Mouse (Mus musculus) layer of hippocampus, adult 2 months (tissue): ENCODE measurements at regions not wholly inside any gene's neighbourhood (a gene's known extent, or its start where the extent isn't known, plus 50 kb on each side); places are given as distances from the start of the nearest gene placed in this dataset.
A peak's percentile ranks its signal among the peaks of the same experiment; 100 is the strongest.

Source experiments
- DNase-seq, 2 experiments: peaks; one replicate each; pipeline ENCODE4 v3.0.0; 2022; ENCODE audit warnings: low spot score in 2 of 2
- H3K27ac ChIP-seq: fragments of 200-600 bp; 2 replicates; pipeline ENCODE4 v1.8.1; 2022
- H3K4me3 ChIP-seq: fragments of 200-600 bp; 2 replicates; pipeline ENCODE4 v1.8.1; 2022; ENCODE audit warnings: mild to moderate bottlenecking
- CTCF ChIP-seq: fragments of 200-600 bp; conservative IDR thresholded peaks from 2 replicates; pipeline ENCODE4 v1.8.1; 2022; ENCODE audit warnings: antibody characterized with exemption, mild to moderate bottlenecking, moderate library complexity

DNA sequence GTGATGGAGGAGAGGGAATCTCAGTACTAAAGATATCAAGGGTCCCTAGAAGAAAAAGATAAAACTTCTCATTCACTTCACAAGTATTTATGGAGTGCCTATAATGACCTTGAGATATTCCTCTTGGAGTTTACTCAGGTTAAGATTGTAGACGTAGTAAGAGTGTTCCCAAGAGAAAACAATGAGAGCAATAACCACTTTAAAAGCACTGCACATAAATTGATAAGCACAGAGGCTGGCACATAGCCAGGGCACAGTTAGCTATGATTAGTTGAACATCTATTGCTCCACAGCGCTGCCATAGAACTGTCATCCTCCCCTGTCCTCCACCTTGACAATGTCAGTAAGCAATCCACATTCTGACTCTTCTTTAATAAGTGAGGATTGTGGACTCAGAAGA is 389.8 kb upstream of the Dynlrb2 start:
- TF ChIP-seq CTCF, result no peak
- H3K27ac ChIP-seq, result no peak overlapping the region
- no peak overlapping the region for H3K4me3 ChIP-seq
- DNase-seq, result peak in 1 of 2 experiments; percentile 11

DNA sequence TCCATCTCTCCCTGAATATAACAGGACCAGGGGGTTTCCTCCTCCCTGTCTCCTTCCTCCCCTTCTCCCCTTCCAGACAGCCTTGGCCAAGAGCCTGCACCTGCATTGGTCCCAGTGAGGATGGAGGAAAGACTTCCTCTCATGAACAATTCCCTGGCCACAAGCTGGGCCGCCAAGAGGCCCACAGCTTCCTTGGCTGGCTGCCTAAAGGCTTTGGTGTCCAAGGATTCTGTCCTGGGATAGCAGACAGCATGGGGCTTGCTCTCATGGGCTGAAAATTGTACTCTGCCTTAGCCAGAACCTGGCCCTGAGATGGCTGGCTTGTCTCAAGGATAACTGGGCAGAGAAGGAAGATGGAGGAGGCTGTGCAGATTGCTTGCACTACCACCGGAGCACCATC is 390.3 kb upstream of the Dynlrb2 start:
- Histone ChIP-seq H3K27ac (no peak overlapping the region), H3K4me3 (no peak overlapping the region)
- no peak for TF ChIP-seq CTCF
- no peak for DNase-seq

DNA sequence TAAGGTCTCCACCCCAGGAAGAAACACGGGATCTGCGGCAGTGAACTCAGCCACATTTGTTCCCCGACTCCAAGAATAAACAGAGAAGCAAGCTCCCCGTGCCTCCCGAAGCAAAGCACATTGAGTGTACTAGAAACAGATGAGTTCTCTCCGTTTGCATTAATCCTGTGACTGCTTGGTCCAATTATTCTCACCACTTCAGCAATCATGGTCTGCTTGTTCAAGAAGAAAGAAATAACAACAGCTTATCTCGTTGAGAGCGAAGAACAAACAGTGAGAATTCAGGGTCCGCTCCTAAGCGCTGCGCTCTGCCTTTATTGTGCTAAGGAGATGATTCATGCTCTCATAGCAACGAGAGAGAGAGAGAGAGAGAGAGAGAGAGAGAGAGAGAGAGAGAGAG is 393.6 kb upstream of the Dynlrb2 start:
- DNase-seq, result peak; percentile 14 to 16
- no peak for TF ChIP-seq CTCF
- no peak overlapping the region for H3K27ac ChIP-seq
- no peak overlapping the region; the same call in 1 of the 2 replicates for H3K4me3 ChIP-seq

DNA sequence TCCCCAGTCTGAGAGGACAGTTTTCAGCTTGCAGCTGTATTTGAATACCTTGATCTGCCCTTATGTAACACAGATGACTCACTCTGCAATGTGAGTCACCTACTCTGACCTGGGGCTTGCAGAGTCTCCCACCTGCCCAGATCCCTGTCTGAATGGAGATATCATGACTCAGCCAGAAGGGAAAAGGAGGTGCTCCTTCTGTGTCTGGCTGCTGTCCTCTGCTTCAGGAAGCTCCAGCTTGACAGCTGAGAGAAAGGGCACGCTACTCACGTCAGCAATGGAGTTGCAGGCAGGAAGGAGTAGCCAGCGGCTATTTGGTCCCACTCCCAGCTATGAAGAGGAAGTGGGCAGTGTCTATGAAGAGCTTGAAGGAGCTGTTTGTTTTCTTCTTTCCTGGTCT is 389.1 kb upstream of the Maf start:
- TF ChIP-seq CTCF, result no peak
- DNase-seq, result no peak
- Histone ChIP-seq H3K4me3 (no peak overlapping the region), H3K27ac (no peak overlapping the region)

DNA sequence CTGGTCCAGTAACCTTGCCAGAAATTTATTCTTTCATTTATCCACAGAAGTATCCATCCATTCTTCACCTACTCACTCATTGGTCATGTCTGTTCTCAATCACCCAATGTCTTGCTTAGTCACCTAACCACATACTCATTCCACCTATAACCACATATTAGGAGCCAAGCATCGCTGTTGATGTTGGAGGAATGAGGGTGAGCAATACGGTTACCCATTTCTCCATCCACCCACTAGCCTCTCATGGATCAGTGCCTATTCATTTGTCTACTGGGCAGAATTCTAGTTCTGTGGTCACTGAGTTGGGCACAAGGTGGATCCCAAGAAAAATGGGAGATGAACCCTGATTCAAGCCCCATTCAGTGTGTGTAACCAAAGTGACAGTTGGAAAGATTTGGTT is 375.6 kb upstream of the Maf start:
- no peak overlapping the region for H3K27ac ChIP-seq
- TF ChIP-seq CTCF, result no peak
- DNase-seq, result no peak
- no peak overlapping the region for H3K4me3 ChIP-seq

DNA sequence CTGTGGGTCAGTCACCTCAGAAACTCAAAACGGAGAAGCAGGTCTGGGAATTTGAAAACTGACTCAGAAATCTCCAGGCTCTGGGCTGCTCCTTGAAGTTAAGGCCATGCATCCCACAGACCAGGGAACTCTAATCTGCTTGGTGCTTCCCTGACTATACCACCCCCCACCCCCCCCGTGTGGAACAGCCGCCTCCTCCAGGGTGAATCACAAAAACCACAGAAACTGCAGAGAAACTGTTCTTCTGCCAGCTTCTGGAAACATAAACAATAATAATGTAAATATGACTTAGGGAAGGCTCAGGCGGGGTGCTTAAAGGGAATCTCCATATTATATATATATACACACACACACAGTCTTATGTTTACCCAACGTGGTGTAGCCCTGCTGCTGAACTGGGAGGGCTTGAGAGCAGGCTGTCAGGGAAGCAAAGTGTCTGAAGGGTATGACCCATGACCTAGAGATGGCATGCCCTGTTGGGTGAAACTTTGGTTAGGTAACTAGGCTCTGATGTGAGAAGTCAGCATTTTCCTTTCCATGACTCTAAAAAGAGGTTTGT is 371.3 kb upstream of the Maf start:
- Histone ChIP-seq H3K4me3 (no peak overlapping the region), H3K27ac (no peak overlapping the region)
- no peak for DNase-seq
- no peak for TF ChIP-seq CTCF

DNA sequence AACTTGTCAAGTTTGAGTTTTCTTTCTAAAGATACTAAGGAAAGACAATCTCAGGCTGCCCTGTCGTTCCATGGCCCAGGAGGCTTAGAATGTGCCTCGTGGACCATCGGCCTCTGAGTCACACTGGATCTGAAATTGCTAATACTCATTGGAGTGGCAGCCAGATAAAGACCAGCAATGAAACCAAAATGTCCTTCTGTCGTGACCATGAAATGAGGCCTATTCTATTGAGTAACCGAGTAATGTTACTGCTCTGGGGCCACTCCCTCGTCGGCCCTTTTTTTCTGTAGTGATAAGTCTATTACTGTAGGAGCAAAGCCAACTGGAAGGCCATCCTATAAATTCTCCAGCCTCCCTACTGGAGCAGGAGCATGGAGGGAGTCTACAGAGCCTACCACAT is 363.9 kb upstream of the Maf start:
- Histone ChIP-seq H3K27ac (no peak overlapping the region), H3K4me3 (no peak overlapping the region)
- TF ChIP-seq CTCF, result no peak
- no peak for DNase-seq

DNA sequence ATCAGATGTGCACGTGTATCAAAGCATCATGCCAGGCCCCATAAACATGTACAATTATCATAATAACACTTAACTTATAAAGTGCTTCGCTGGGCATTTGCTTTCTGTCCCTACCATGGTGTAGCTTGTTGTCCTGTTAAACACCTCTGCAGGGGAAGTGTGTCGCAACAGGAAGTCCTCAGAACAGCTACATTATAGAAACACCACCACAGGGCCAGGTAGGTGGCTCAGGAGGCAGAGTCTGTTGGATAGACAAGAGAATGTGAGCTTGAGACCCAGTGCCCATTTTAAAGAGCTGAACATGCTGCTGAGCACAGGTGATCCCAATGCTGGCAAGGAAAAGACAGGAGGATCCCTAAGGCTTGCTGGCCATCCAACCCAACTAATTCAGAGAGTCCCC is 361.9 kb upstream of the Maf start:
- Histone ChIP-seq H3K4me3 (no peak overlapping the region), H3K27ac (no peak overlapping the region)
- DNase-seq, result no peak
- no peak for TF ChIP-seq CTCF

DNA sequence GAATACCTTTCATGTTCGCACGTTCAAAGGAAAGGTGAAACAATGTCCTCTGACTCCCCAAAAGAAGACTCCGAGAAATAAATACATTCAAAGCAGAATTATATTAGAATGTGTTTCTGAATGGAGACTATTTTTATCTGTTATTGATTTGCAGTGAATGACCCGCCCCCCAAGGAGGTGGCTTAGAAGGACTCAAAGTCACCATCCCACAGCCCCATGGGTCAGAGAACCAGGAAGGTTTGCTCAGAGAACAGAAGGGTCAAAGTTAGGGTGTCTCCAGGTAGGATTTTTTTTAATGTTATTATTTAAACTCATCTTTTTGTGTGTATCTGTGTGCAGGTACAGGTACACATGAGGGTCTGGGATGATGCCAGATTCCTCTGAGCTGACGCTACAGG is 360.4 kb upstream of the Maf start:
- no peak for TF ChIP-seq CTCF
- no peak overlapping the region for H3K27ac ChIP-seq
- H3K4me3 ChIP-seq, result no peak overlapping the region
- no peak for DNase-seq

DNA sequence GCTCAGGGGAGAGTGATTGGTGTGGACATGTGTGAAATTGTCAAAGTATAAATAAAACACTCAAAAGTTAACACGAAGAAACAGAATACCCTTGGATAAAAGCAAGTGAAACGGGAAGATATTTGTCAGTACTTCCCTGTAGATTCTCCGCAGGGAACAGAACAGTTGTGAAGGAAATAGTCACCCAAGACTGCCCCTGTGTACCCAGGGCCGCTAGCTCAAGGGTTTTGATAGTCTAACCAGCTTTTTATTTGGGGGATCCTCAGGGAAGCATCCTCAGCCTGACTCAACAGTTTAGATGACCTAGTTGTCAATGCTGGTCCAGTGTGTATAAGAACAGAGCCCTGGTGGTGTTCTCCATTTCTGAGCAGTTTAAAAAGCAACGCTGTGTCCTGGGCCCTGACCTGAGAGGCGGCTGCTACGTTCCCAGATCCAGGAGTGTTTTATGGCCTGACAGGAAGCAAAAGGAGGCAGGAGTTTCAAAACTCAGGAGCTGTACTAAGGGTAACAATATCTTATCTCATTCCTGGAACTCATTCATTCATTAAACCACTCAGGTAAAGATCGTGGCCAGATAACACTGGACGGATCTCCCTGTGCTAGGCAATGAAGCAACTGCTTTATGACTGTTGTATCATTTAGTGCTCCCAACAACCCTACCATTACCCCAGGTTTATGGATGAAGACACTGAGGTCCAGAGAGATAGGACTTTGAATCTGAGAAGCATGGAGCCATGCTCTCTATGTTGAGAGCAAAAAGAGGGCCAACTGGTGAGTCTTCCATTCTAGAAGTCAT is 359.8 kb upstream of the Maf start:
- no peak for TF ChIP-seq CTCF
- no peak for DNase-seq
- H3K4me3 ChIP-seq, result no peak overlapping the region
- H3K27ac ChIP-seq, result no peak overlapping the region

DNA sequence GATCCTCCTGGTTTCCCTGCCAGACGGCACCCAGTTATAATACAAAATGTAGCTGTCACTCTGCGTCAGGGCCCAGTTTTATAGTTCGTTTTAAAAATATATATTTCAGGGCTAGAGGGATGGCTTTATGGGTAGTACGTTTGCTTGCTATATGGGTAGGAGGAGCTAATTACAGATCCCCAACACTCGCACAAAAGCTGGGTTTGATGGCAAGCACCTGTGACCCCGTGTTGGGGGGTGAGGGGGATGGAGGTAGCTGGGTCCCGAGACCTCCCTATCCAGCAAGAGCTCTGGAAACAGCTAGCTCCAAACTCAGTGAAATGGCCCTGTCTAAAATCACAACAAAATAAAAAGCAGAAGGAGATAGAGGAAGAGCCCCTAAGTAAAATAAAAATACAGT is 358.3 kb upstream of the Maf start:
- Histone ChIP-seq H3K27ac (no peak overlapping the region), H3K4me3 (no peak overlapping the region)
- TF ChIP-seq CTCF, result no peak
- no peak for DNase-seq

DNA sequence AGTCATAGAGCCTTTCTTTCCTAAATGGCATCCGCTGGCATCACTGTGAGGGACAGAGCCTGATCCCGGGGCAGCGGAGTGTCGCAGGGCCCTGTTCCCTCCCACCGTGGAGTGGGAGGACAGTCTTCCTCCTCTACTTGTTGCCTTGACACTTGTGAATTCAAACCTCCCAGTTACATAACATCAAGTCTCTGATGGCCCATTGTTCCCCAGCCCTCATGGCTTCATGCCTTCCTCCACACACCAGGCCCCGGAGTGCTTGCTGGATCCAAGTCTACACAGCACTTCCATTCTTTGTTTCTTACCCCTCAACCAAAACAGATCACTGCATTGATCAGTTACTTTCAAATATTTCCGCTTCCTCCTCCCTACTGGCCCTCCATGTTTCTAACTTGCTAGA is 357.7 kb upstream of the Maf start:
- no peak for TF ChIP-seq CTCF
- no peak for DNase-seq
- Histone ChIP-seq H3K27ac (no peak overlapping the region), H3K4me3 (no peak overlapping the region)

DNA sequence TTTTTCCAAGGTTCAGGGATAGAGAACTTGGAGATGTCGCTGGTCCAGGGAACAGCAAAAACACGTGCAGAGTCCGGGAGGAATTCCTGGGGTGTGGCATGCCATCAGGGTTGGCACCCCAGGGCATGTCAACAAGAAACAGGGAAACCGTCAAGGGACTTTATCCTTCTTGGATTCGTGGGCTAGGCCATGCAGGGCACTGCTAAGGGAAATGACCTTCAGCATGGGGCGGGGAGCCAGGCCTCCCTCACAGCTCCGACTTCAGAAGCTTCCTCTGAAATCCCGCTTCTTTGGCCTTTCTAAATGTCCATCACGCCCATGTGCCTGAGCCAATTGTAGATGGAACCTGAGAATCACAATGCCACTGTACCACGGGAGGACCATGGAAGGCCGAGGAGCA is 357.0 kb upstream of the Maf start:
- Histone ChIP-seq H3K27ac (no peak overlapping the region), H3K4me3 (no peak overlapping the region)
- no peak for TF ChIP-seq CTCF
- no peak for DNase-seq

DNA sequence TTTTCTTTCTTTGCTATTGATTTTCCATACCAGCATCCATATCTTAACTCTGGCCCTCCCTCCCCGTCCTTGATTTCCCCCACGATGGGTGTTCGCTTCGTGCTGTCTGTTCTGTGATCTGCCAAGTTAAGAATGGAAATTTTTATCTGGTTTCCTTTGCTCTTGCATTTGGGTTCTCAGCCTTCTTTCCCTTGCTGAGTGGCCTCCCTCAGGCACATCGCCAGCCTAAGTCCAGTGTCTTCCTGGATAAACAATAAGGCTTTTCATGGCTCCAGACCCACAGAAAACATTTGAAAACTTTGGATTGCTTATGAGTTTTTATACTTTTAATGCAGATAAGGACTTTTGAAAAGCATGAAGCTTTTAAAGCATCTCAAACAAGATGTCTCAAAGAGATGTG is 355.9 kb upstream of the Maf start:
- H3K4me3 ChIP-seq, result no peak overlapping the region
- TF ChIP-seq CTCF, result no peak
- H3K27ac ChIP-seq, result no peak overlapping the region
- no peak for DNase-seq

DNA sequence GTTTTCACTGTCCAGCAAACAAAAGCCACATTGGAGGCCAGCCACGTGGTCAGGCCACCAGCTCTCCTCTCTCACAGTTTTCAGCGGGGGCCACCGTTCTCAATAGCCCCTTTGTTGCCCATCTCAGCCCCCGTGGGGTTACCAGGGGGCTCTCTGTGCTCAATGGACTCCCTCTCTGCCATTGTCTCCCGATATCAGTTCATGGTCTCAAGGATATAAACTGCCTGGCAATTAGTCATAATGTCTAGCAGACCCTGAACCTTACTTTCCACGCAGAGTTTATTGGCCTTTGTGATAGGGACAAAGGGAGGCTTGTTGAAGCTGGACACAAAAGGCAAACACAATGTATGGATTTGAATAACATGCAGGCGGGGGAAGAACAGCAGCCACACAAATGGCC is 345.9 kb upstream of the Maf start:
- TF ChIP-seq CTCF, result no peak
- Histone ChIP-seq H3K4me3 (no peak overlapping the region), H3K27ac (no peak overlapping the region)
- DNase-seq, result no peak
